Mouse (Mus musculus) kidney, adult 8-10 months (tissue): ENCODE data around the gene Agtpbp1.
"Not testable (repeated sequence)": the region's sequence is repeated elsewhere in the genome, so short reads cannot be mapped to it uniquely, and the experiment has no call there.

Experiments
- DNase-seq, 2 experiments: peaks; one replicate each; pipeline ENCODE4 v3.0.0; 2022

The Agtpbp1 gene

DNA sequence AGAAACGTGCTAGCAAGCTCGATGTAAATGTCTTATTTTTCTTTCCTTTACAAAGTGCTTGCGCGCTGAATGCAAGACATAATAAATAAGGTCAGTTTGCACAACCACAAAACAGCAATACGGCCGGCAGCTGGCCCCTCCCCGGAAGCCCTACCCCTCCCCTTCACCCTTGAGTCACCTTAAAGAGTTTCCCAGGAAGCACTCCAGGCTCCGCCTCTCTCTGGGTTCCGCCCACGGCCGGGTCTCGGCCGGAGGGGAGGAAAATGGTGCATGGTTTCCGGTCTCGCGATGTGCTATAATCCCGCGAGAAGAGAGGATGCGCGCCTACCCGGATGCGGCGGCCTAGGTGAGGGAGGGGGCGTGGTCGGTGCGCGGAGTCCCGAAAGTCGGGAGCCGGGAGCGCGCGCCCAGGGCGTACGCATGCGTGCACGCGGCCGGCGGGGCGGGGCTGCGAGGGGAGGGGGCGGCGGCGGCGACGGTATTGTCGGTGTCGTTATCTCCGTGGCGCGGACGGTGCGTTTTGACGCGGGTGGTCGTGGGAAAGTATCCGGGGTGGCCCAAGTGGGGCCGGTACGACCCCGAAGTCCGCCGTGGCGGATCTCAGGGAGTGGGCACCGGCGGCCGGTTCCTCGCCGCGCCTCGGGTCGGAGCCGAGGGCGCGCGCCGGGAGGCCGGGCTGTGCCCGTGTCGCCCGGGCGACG is at the start of gene Agtpbp1, which contains the start of gene Naa35:
TSS of gene Agtpbp1 (minus strand) at position 281 of the 701 bp plus-strand sequence.
TSS of gene Naa35 (plus strand) at position 313 of the 701 bp plus-strand sequence.
- DNase-seq = peak; percentile 99 to 100

DNA sequence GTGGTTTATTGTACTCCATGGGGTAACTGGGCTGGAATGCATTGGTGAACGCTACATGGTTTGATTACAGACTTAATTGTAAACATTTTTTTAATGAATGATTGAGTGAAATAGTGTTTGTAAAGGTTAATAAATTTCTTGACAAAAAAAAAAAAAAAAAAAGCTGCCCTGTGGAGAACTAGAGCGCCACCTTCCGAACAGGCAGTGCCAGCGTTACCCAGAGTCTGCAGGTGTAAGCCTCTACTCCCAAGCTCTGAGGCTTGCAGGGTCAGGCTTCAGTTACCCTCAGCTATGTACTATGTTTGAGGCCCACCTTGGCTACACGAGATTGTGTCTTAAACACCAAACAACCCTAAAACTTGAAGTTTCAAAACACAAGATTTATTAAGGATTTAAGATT is 49.6 kb upstream of the Agtpbp1 start:
- DNase-seq = no peak

DNA sequence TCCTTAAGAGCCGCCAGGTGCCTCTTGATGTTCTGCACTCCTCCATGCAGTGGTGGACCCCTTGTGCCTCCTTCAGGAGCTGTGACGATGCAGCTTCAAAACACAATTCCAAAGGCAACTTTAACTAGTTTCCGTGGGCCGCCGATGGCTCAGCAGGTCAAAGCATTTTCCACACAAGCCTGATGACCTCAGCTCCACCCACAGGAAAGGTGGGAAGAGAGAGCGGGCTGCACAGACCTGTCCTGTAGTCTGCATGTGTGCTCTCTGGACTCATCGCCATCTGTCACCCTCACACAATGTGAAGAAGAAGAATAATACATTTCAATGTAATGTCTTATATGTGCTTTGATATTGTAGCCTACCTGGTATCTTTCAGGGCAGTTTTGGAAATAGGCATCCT is 41.7 kb upstream of the Agtpbp1 start:
- DNase-seq = no peak

DNA sequence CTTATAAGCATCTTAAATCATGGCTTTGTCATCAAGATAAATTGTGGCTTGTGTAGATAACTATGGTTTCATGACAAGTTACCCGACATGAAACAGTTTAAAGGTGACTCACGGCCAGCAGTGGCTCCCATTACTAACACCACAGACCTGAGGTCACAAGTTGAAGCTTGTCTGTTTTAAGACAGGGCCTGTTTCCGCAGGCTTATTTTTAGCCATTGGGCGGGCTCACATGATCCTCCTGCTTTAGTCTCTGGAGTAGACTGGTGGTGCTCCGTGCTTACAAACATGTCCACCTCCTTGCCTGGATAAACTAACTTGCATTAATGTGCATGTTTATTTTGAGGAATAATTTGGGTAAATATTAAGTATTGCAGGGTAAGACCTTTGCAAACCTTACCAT is 39.9 kb upstream of the Agtpbp1 start:
- peak; percentile 16 to 30 for DNase-seq

DNA sequence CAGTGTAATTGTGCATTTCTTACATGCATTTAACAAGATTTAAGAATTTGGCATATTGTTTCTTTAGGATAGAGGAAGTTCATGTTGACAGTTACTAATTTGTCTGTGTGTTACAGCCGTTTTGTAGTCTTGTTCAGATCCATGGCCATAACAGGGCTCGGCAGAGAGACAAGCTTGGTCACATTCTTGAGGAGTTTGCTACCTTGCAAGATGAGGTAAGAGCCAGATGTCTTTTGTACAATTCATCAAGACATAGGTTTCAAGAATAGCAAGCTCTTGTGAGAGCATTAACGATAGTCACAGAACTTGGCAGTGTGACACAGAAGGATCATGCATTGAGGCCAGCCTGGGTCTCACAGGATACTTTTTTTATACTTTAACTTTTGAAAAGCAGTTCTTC is 39.4 kb upstream of the Agtpbp1 start:
- DNase-seq = no peak

DNA sequence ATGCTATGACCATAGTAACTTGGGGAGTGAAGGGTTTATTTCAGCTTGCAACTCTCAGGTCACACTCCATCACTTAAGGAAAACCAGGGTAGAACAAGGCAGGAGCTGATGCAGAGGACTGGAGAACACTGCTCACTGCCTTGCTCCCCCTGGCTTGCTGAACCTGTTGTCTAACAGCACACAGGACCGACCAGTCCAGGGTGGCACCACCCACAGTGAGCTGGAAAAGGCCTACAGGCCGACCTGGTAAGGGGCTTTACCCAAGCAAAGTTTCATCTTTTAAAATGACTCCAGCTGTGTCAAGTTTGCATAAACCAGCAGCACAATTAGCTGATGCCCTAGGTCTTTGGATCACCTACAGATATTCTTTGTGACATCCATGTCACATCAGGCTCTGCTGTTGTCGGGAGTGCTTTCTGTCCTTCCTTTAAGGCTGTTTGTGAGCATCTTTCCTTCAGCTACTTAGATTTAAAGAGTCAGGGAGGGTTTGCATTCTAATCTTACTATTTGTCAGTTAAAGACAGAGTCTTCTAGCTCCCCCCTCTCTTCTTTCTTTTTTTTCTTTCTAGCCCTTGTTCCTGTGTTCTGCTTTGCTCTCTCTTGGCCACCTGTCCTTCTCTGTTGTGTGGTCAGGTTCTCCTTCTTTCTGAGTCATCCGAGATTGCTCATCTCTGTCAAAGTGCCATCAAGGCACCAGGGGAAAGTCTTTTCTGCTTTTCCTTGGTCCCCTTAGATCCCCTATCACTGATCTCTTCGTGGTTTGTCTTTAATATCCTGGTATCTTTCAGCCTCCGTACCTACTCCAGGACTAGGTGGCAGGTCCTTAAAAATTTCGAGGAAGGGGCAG is 36.8 kb upstream of the Agtpbp1 start:
- DNase-seq = no peak

DNA sequence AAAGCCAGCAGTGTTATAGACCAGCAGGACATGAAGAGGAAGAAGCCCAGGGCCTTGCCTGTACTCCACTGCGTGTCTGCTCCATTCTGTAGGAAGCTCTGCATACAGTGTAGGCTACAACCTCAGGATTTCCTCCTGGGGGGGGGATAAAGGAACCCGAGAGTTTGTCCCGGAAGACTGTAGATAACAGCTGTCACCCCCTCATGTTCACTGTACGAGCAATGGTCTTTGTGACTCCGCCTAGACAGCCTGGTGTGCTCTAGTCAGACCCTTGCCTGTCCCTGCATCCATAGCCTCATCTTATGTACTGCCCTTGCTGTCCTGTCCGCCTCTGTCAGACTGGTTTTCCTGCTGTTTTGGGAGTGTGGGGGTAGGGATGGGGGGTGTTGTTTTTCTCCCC is 33.4 kb upstream of the Agtpbp1 start:
- DNase-seq = no peak

DNA sequence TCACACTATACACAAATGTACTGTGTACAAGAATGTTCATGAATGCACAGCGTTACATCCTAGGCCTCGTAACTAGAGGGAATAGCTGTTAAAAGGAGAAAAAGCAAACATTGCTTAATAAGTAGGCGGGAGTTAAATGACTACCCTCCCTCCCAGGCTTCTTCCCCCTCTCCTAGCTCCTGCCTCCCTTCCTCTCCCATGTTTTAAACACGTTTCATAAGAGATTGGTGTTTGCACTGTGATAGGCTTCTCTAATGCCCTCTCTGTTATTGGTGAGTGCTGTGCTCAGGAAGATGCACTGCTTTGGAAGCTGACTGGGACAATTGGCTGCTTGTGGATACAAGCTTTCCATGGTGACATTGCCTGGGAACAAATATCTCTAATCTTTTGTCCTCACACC is 30.5 kb upstream of the Agtpbp1 start:
- DNase-seq = no peak

DNA sequence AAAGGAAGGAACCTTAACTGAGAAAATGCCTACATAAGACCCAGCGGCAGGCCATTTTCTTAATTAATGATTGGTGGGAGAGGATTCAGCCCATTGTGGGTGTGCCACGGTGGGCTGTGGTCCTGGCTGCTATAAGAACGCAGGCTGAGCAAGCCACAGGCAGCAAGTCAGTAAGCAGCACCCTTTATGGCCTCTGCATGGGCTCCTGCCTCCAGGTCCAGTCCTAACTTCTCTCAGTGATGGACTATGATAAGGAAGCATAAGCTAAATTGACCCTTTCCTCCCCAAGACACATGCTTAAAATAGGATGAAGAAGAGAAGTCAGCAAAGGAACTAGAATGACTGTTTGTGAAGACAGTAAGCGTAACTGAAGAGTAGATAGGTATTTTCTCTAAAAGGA is 30.1 kb upstream of the Agtpbp1 start:
- DNase-seq = no peak

DNA sequence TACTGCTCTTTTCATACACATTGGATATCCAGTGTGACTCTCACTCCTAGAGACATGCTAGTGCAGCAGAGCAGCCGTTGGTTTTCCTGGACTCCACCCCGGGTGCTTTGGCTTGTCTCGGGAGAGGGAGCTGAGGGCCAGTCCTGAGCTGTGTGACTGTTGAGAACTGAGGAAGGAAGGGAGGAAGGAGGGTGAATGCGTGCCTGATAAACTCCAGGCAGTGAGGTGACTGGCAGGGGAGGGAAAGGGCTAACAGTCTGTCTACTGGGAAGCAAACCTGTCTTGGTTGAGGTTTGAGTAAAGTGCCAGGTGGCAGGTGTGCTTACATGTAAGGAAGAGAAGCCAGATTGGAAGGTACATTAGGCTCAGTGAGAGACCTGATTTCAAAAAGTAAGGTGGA is 28.8 kb upstream of the Agtpbp1 start:
- no peak for DNase-seq

DNA sequence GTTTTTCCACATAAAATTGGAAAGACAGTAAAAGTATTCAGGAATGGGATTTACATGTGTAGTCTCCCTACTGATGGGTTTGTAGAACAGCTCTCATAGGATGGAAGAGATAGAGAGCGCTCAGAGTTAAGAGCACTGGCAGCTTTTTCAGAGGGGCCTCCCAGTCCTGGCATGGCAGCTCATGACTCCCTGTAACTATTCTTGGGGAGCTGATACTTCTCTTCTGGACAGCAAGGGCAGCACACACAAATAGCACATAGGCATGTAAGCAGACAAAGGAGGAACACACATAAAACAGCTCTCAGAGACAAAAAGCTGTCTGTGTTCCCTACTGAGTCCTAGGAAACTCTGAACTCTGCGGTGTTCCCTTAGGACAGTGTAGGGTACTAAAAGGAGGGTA is 25.4 kb upstream of the Agtpbp1 start:
- no peak for DNase-seq

DNA sequence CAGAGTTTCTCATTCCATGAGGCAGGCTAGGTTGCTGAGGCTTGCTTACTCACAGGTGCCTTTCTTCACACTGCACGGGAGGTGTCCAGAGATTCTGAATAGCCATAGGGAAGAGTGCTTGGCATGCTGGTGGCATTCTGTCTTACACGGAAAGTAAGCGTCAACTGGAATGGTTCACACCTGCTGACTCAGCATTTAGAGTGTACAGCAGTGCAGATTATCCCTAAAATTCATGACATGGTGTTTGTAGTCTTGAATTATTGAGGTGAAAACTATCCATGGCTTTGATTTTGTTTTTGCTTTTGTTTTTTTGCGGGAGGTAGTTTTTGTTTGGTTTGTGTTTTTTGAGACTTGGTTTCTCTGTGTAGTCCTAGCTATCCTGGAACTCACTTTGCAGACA is 24.9 kb upstream of the Agtpbp1 start:
- DNase-seq = no peak

DNA sequence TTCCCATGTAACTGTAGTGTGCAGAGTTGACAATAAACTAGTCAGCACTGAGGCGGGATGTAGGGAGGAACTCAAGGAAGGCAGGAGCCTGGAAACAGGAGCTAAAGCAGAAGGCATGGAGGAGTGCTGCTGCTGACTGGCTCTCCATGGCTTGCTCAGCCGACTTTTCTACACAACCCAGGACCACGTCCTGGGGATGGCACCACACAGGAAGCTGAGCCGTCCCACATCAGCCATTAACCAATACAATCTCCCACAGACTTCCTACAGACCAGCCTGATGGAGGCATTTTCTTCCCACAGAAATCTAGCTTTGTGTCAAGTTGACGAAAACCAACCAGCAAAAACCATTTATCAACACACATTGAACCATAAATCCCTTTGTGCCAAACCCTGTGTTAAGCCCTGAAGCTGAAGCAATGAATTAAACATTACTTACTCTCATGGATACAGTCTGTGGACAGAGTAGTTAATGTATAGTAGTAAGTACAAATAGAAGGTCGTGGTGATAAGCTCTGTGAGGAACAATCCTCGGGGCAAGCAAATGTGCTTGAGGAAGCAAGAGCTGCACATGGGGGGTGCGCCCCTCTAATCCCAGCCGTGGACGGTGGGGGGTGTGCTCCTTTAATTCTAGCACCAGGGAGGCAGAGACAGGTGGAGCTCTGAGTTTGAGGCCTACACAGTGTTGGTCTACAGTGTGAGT is 20.3 kb upstream of the Agtpbp1 start:
- DNase-seq = no peak

DNA sequence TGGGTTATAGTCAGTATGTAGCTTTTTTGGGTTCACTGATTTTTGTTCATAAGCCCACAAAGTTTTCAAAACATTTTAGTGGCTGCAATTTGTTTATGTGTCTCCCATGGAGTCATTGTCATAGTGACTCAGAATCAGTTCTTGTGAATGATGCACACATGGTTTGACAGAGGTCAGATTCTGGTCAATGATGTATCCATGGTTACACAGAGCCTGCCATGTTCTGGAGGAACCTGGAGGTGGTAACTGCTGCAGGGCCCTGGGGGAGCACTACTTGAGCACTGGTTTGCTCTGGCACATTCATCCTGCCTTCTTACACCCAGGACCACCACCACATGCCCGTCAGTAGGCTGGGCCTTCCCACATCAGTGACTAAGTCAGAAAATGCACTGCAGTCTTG is 19.5 kb upstream of the Agtpbp1 start:
- no peak for DNase-seq

DNA sequence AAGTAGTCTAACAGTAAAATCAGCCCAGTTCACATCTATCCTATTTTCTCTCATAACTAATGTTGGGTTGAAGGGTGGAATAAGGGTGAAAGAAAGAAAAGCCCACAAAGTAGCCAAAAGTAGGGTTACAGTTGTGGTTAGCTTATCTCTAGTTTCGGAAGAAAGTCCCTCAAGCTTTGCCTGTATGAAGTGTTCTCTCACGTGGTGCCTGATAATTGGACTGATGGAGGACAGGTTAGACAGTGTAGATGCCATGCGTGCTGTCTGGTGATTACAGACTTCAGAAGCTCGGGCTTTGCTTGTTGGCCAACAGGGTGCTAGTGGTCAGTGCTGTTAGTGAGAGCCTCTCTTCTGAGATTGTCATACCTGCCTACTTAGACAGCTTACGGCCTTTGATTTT is 18.1 kb upstream of the Agtpbp1 start:
- no peak for DNase-seq

DNA sequence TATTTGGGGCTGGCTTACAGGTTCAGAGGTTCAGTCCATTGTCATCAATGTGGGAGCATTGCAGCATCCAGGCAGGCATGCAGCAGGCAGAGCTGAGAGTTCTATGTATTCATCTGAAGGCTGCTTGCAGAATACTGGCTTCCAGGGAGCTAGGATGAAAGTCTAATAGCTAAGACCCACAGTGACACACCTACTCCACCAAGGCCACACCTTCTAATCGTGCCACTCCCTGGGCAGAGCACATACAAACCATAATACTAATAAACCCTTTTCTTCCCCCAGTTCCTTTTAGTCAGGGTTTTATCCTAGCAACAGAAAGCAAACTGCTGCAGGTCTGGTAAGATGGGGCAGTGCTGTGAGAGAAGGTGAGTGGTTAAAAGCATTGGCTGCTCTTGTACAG is 7.6 kb upstream of the Agtpbp1 start:
- DNase-seq = no peak

DNA sequence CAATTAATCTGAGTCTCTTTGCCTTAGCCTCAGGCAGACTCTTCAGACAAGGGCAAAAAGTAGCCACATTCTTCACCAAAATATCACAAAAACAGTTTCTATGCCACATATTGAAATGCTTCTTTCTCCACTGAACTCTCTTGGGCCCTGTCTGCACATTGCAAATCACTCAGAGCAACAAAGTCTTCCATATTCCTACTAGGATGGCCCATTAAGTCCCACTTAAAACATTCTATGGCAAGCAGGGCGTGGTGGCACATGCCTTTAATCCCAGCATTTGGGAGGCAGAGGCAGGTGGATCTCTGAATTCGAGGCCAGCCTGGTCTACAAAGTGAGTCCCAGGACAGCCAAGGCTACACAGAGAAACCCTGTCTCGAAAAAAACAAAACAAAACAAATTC is 7.0 kb upstream of the Agtpbp1 start:
- DNase-seq = not testable (repeated sequence)

DNA sequence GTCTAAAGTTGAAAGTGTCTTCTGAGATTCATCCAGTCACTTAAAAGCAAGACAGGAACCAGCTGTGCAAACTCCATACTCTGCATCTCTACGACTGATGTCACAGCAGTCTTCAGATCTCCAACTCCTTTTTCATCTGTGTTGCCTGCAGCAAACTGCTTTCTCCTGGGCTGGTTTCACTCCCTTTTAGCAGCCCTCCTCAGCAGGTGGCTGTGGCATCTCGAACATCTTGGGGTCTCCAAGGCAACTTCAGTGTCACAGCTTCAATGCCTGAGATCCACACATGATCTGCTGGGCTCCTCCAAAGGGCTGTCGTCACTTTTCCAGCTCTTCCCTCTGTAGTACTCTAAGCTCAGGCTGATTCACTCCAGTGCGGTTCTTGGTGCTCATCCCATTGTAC is 5.7 kb upstream of the Agtpbp1 start:
- no peak for DNase-seq

DNA sequence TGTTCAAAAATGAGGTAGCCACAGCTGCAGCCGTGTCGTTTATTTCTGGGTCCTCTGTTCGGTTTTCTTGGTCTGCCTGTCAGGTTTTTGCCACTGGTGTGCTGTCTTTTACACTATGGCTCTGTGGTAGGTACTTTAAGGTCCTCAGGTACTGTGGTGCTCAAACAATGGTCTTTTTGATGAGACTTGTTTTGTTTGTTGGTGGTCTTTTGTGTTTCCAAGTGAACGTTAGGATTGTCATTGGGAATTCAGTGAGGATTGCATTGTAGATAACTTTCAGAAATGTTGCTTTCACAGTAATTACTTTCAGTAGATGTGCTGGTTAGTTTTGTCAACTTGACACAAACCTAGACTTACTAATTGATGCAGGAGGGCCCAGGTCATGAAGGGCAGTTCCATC is 4.6 kb upstream of the Agtpbp1 start:
- no peak for DNase-seq

DNA sequence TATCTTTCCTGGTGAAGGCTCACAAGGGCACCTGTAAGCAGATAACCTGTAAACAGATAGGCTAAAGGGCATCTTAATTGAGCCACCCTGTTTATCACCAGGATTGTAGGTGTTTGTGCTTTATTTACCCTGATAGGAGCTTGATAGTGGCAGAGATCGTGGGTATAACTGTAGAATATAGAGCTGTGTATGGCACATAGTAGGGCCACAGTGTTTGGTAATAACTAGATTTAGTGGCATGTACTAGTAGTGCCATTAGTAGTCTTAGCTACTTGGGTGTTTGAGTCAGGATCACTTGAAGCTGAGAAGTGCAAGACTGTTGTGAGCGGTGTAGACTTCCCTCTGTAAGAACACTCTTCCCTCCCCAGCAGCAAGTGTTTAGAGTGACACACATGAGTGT is 2.2 kb upstream of the Agtpbp1 start:
- no peak for DNase-seq

DNA sequence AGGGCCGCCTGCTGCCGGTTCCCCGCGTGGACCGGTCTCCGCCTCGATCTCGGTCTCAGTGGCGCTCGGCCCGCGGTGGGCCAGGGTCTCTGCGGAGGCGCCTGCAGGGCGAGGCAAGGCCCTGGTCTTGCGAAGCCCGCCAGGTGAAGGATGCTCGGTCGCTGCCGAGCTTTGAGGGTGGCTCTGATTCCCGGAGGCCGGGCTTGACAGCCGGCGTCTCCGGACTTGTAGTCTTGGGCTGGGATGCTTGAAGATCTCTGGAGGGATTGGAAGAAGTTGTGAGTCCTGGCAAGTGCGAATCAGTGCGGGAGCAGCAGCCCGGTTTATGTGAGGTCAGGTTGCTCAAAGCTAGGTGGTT is 600 bp upstream of the Agtpbp1 start:
- DNase-seq = peak in 1 of 2 experiments; percentile 19

DNA sequence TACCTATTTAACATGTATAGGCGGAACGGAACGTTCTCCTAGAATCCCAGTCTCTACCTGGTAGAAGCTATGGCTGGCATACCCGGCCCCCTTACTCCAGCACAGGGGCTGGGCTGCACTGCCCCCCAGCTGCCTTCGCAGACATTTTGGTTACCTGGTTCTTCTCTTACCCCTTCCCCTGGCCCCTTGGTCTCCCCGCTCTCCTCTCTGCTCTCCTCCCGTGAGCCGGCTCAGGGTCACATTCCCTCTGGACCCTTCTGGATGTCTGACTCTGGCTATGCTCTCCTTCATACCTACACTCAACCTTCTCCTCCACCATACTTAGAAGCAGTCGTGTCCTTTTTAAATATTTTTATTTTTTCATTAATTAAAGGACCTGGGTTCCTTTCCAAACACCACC is 546 bp downstream of the Agtpbp1 start:
- peak; percentile 27 to 33 for DNase-seq

DNA sequence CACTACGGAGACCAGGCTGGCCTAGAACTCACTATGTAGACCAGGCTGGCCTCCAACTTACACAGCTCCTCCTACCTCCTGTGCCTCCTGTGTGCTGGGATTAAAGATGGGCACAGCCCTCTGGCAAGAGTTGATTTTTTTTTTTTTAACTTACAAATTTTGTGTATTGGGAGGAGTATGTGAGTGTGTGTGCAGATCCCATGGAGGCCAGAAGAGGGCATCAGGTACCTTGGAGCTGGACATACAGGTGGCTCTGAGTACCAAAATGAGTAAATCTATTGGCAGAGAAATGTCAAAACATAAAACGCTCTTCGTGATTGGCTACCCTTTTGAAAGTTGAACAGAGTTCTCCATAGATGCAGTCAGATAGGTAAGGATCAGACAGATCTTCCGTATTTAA is 4.1 kb downstream of the Agtpbp1 start:
- no peak for DNase-seq

DNA sequence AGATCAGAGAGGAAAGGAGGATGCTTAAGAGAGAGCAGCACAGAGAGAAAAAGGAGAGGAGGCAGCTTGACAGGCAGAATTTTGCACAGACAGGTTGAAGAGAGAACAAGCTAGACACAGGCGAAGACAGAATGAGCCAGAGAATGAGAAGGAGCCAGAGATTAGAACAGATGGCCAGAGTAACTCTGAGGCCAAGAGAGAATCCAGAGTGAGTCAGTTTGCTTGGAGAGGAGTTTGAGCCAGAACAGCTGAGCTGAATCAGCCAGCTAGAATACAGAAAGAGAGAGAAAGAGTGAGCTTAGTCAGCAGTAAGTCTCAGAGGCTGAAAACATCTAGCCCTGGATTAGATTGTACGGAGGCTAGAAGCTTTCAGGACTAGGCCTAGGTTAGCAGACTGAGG is 12.5 kb downstream of the Agtpbp1 start:
- no peak for DNase-seq
